Mouse (Mus musculus): Measurements from ENCODE around the gene Olfr745.

Olfr745 gene

GRCm38 (mm10) chr14:50639088-50639487 is at the start of gene Olfr745:
Gene Olfr745, plus strand, starts transcription at chr14:50639388.
- DNase-seq (ENCODE audit: low read depth, low spot score), result no peak

GRCm38 (mm10) chr14:50614579-50614978 is 24.6 kb upstream of the Olfr745 start, which contains the start of gene Olfr744:
Gene Olfr744, plus strand, starts transcription at chr14:50614879.
- no peak for DNase-seq (ENCODE audit: low read depth, low spot score)

- DNase-seq (ENCODE audit: low read depth, low spot score), result no peak
Measured at GRCm38 (mm10) chr14:50646783-50647182, 7.6 kb downstream of the Olfr745 start, which contains the start of gene Olfr746. Gene Olfr746, plus strand, starts transcription at chr14:50647083.

- DNase-seq (ENCODE audit: low read depth, low spot score), result no peak
Measured at GRCm38 (mm10) chr14:50693106-50693505, 53.9 kb downstream of the Olfr745 start, which contains the start of gene Olfr747. Gene Olfr747, minus strand, starts transcription at chr14:50693206.

Measured in forelimb bud, embryonic 11.5 days (tissue).